Mouse (Mus musculus) heart, postnatal 10 days (tissue): ENCODE measurements around the gene Tspan9. TPM values are rescaled to one million over a fixed set of nuclear protein-coding genes. Genes with fewer than 3 reads are reported as not detected.

Source experiments
- microRNA-seq, 2 experiments: library from miRNA; unstranded; fragments of <30 nt; microRNA quantifications; one replicate each; pipeline ENCODE4 v1.2.0; 2022
- total RNA-seq, 2 experiments: library from RNA; stranded (reverse); gene quantifications; 2 replicates each; pipeline ENCODE4 v1.2.3; 2021

The Tspan9 gene
- total RNA-seq, 2 experiments from 2014 or later: 184 to 197 TPM

Small RNA genes lying within 50 kb of the gene (microRNA-seq; reads per million reads assigned to microRNA genes)
- 0 reads per million in 2 experiments for gene Gm26338

Other genes with a start within 250 kb of the Tspan9 start
- 1 to 10 TPM; 5.7 to 6.1 TPM for gene Tead4, start 157.2 kb upstream of the Tspan9 start, total RNA-seq
- 1 to 10 TPM; 8.7 to 8.9 TPM for gene Tulp3, start 212.3 kb upstream of the Tspan9 start, total RNA-seq
- gene Rhno1, start 219.3 kb upstream of the Tspan9 start, total RNA-seq: 10 to 100 TPM; 14.7 to 15.3 TPM
- gene Foxm1, start 219.4 kb upstream of the Tspan9 start, total RNA-seq: 10 to 100 TPM; 10.4 to 14.1 TPM
- gene Tex52, start 231.9 kb upstream of the Tspan9 start, total RNA-seq: not detected
- not detected for gene Gm44596, start 231.9 kb upstream of the Tspan9 start, total RNA-seq